Mouse (Mus musculus) thymus, adult 2 months (tissue): ENCODE results near the gene Ccdc188. TPM values are rescaled to one million over a fixed set of nuclear protein-coding genes. Genes with fewer than 3 reads are reported as not detected.

Experiments
- DNase-seq: peaks from one replicate; pipeline ENCODE4 v3.0.0; 2021
- H3K27ac ChIP-seq: fragments of 200-500 bp; 2 replicates; pipeline ENCODE4 v1.5.1; 2012; ENCODE audit warnings: low read length, control low read depth; ENCODE audit not compliant: control insufficient read depth, insufficient read depth
- H3K27me3 ChIP-seq: fragments of 200-500 bp; 2 replicates; pipeline ENCODE4 v1.6.1; 2012; ENCODE audit warnings: mild to moderate bottlenecking, low read length, moderate library complexity, mixed read lengths; ENCODE audit not compliant: control insufficient read depth, insufficient read depth
- H3K36me3 ChIP-seq: fragments of 200-500 bp; 2 replicates; pipeline ENCODE4 v1.6.1; 2012; ENCODE audit warnings: mild to moderate bottlenecking, low read length, moderate library complexity; ENCODE audit not compliant: control insufficient read depth, insufficient read depth
- H3K4me1 ChIP-seq: fragments of 200-500 bp; replicated peaks from 2 replicates; pipeline ENCODE4 v1.6.1; 2012; ENCODE audit warnings: low read length; ENCODE audit not compliant: control insufficient read depth, insufficient read depth
- H3K4me3 ChIP-seq: fragments of 200-500 bp; 2 replicates; pipeline ENCODE4 v1.5.1; 2012; ENCODE audit warnings: mild to moderate bottlenecking, low read length, control low read depth, moderate library complexity; ENCODE audit not compliant: control insufficient read depth, insufficient read depth
- CTCF ChIP-seq: fragments of 200-500 bp; IDR thresholded peaks from 2 replicates; pipeline ENCODE4 v1.5.1; 2012; ENCODE audit warnings: mild to moderate bottlenecking, control low read depth, low read length, moderate library complexity, borderline replicate concordance; ENCODE audit not compliant: control insufficient read depth, poor library complexity, insufficient read depth; ENCODE audit errors: extremely low read depth
- POLR2A ChIP-seq: fragments of 200-500 bp; IDR thresholded peaks from 2 replicates; pipeline ENCODE4 v1.6.1; 2012; ENCODE audit warnings: mild to moderate bottlenecking, low read length, control low read depth, moderate library complexity; ENCODE audit not compliant: control insufficient read depth, poor library complexity, insufficient read depth; ENCODE audit errors: extremely low read depth
- WGBS: fragments of 180-500 bp; shearing (Covaris S2); methylation state at CpG from one replicate; pipeline ENCODE4 v1.1.7; 2018; 5-methylcytosine and 5-hydroxymethylcytosine counted together
- polyA plus RNA-seq: library from polyadenylated mRNA; depleted of rRNA; stranded (reverse); fragments of >200 nt; gene quantifications from 2 replicates; pipeline ENCODE4 v1.2.3, GENCODE M21; 2012; rRNA removed

Gene Ccdc188
- polyA plus RNA-seq: 0.08 TPM in 2 replicates

DNA sequence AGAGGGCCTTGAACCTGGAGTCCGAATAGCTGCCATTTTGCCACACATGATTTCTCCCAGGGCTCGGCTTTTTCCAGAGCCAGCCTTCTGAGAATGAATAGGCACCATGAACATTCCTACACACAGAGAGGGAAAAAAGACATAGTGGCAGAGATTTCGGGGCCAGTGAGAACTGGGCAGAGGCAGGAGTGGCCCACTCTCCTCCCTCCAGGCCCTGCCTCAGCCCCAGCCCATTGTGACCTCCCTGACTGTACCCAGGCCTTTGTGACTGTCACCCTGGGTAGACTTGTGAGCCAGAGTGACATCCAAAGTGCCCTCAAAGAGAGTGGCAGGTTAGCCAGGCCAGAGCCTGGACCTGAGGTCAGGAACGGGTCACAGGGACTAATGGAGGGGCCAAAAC is at the start of gene Ccdc188:
TSS of gene Ccdc188 (plus strand) at position 301 of the 400 bp plus-strand sequence.
- Histone ChIP-seq H3K36me3 (peaks cover 1% of the 10 kb centered on the region; the same call in 1 of the 2 replicates), H3K27me3 (no peaks in the 10 kb centered on the region), H3K4me3 (no peak within 1 kb of the TSS), H3K4me1 (peaks cover 28% of the 10 kb centered on the region), H3K27ac (no peak within 1 kb of the TSS)
- 98% methylated on average over 4 of the region's 4 CpGs for WGBS
- no peak for DNase-seq
- no peak for TF ChIP-seq POLR2A

DNA sequence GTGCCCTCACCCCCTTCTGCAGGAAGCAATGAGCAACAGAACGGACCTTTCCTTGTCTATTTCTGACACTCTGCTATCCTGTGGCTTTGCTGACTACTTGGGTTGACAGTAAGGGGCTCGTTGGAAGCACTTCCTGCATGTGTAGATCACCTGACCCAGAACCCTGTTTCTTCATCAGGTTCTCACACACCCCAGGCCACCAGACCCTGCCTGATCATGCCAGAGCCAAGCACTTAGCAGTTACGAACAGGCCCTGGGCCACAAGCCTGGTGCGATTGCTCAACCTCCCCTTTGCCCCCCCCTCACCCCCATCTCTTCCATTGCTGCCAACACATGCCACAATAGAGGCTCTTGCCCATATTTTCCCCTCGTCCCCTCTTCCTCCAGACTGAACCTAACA is 48.5 kb upstream of the Ccdc188 start:
- Histone ChIP-seq H3K4me1 (no peaks in the 10 kb centered on the region), H3K27ac (no peak overlapping the region), H3K4me3 (no peak overlapping the region), H3K36me3 (no peaks in the 10 kb centered on the region), H3K27me3 (no peaks in the 10 kb centered on the region)
- no peak for TF ChIP-seq CTCF
- no peak for TF ChIP-seq POLR2A
- WGBS: 44% methylated on average over 5 of the region's 5 CpGs
- DNase-seq: no peak

DNA sequence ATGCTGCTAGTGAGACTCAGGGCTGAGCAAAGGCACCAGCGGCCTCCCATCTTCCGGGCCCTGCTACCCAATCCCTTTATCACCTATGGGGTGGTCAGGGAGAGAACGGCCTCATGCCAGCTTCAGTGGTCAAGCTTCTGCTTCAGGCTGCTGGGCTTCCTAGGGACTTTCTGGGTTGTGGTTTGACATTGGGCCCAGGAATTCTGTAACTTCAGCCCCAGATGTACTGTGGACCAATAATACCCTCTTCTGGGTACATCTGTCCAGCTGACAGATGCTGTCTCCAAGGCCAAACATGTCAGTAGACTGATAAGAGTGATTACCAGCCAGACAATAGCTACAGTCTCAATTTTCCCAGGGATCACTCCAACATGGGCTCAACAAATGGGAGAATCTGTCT is 47.9 kb upstream of the Ccdc188 start:
- WGBS: 100% methylated on average over 3 of the region's 3 CpGs
- Histone ChIP-seq H3K36me3 (no peaks in the 10 kb centered on the region), H3K27ac (no peak overlapping the region), H3K4me1 (no peaks in the 10 kb centered on the region), H3K27me3 (no peaks in the 10 kb centered on the region), H3K4me3 (no peak overlapping the region)
- TF ChIP-seq POLR2A (no peak), CTCF (no peak)
- DNase-seq: no peak

DNA sequence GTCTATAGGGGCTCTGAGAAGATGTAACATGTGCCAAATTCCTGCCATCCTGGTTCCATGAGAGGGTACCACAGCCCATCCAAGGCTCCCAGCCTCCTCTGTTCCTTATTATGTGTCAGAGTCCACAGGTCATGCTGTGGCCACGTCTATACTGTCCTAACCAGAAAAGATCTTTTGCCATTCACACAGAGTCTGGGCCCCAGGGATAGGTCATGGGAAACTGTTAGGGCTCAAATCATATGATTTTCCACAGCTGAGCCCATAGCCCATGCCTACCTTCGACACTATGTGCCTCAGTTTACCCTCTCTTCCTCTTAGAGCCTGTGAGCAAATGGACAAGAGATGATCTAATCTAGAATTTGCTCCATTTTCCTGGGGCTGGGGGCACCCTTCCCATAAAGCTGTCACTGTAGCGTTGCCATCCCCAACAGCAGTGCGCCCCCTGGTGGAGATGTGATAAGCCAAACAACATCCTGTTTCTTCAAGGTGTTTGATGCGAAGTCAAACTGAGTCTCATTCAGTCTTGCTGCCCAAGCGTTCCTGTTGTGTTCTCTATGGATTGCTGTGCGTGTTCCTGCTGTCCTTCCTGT is 45.3 kb upstream of the Ccdc188 start:
- Histone ChIP-seq H3K36me3 (no peaks in the 10 kb centered on the region), H3K4me3 (no peak overlapping the region), H3K27me3 (no peaks in the 10 kb centered on the region), H3K27ac (no peak overlapping the region), H3K4me1 (no peaks in the 10 kb centered on the region)
- WGBS: 11% methylated on average over 7 of the region's 7 CpGs
- DNase-seq: peak; percentile 86
- no peak for TF ChIP-seq POLR2A
- TF ChIP-seq CTCF: peak; percentile 77; the same call in 1 of the 2 replicates

DNA sequence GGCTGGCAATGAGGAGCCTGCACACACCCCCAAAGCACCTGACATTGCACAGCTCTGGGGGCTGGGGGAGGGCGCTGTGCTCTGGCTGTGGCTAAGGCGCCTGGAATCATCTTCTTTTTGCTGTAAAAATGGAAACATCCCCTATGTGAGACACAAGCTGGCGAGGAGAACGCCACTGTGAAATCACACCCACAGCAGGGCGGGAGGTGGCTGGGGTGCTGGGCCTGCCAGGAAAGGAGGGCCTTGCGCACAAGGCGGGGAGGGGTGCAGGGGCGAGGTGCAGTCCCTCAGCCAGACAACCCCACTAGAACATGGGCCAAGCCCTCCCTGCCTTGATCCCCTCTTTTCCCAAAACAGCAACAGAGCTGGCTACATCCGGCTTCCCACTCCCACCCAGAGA is 44.4 kb upstream of the Ccdc188 start:
- Histone ChIP-seq H3K4me3 (no peak overlapping the region), H3K27me3 (no peaks in the 10 kb centered on the region), H3K27ac (no peak overlapping the region), H3K4me1 (no peaks in the 10 kb centered on the region), H3K36me3 (no peaks in the 10 kb centered on the region)
- 86% methylated on average over 9 of the region's 9 CpGs for WGBS
- no peak for TF ChIP-seq CTCF
- TF ChIP-seq POLR2A: no peak
- DNase-seq: no peak

GRCm38 (mm10) chr16:18173788-18174187 is 43.9 kb upstream of the Ccdc188 start:
- H3K36me3 ChIP-seq: no peaks in the 10 kb centered on the region
- WGBS: 92% methylated on average over 11 of the region's 11 CpGs
- no peak overlapping the region for H3K4me3 ChIP-seq
- H3K4me1 ChIP-seq: no peaks in the 10 kb centered on the region
- no peak for TF ChIP-seq POLR2A
- TF ChIP-seq CTCF: no peak
- no peak for DNase-seq
- no peaks in the 10 kb centered on the region for H3K27me3 ChIP-seq
- no peak overlapping the region for H3K27ac ChIP-seq
